Mouse (Mus musculus): ENCODE measurements around the gene Rpl3.
"Not testable (repeated sequence)": the region's sequence is repeated elsewhere in the genome, so short reads cannot be mapped to it uniquely, and the experiment has no call there.

Gene Rpl3

GRCm38 (mm10) chr15:80091121-80091955 is at the start of gene Rpl3, which contains the start of gene Syngr1:
Gene Rpl3, minus strand, starts transcription at chr15:80091868.
Gene Syngr1, plus strand, starts transcription at chr15:80091334.
- peak; percentile 75 to 80 for DNase-seq

GRCm38 (mm10) chr15:80140878-80141277 is 49.2 kb upstream of the Rpl3 start:
- DNase-seq = no peak

GRCm38 (mm10) chr15:80140302-80140701 is 48.6 kb upstream of the Rpl3 start:
- no peak for DNase-seq

- DNase-seq = peak in 1 of 2 experiments; percentile 23
Measured at GRCm38 (mm10) chr15:80137945-80138791, 46.5 kb upstream of the Rpl3 start.

- DNase-seq = no peak
Measured at GRCm38 (mm10) chr15:80136645-80137044, 45.0 kb upstream of the Rpl3 start.

GRCm38 (mm10) chr15:80135499-80135898 is 43.8 kb upstream of the Rpl3 start:
- no peak for DNase-seq

- no peak for DNase-seq
Measured at GRCm38 (mm10) chr15:80134450-80134847, 42.8 kb upstream of the Rpl3 start.

- peak in 1 of 2 experiments; percentile 47 for DNase-seq
Measured at GRCm38 (mm10) chr15:80133682-80134449, 42.2 kb upstream of the Rpl3 start.

GRCm38 (mm10) chr15:80132993-80133586 is 41.4 kb upstream of the Rpl3 start, which contains the start of gene Tab1:
Gene Tab1, plus strand, starts transcription at chr15:80133127.
- DNase-seq = peak; percentile 94 to 96

GRCm38 (mm10) chr15:80132452-80132851 is 40.8 kb upstream of the Rpl3 start:
- no peak for DNase-seq

- DNase-seq = no peak
Measured at GRCm38 (mm10) chr15:80131421-80131820, 39.8 kb upstream of the Rpl3 start.

GRCm38 (mm10) chr15:80130689-80131088 is 39.0 kb upstream of the Rpl3 start:
- DNase-seq = no peak

GRCm38 (mm10) chr15:80129982-80130381 is 38.3 kb upstream of the Rpl3 start:
- no peak for DNase-seq

- no peak for DNase-seq
Measured at GRCm38 (mm10) chr15:80127191-80127590, 35.5 kb upstream of the Rpl3 start.

GRCm38 (mm10) chr15:80124651-80125050 is 33.0 kb upstream of the Rpl3 start:
- DNase-seq = no peak

- not testable (repeated sequence) for DNase-seq
Measured at GRCm38 (mm10) chr15:80122431-80122830, 30.8 kb upstream of the Rpl3 start.

GRCm38 (mm10) chr15:80121721-80122325 is 30.2 kb upstream of the Rpl3 start:
- DNase-seq = no peak

GRCm38 (mm10) chr15:80119076-80119475 is 27.4 kb upstream of the Rpl3 start:
- DNase-seq = no peak

- DNase-seq = peak in 1 of 2 experiments; percentile 51
Measured at GRCm38 (mm10) chr15:80117154-80117553, 25.5 kb upstream of the Rpl3 start.

GRCm38 (mm10) chr15:80115866-80116794 is 24.5 kb upstream of the Rpl3 start:
- DNase-seq = no peak

GRCm38 (mm10) chr15:80115256-80115655 is 23.6 kb upstream of the Rpl3 start:
- DNase-seq = no peak

All from lung, postnatal 4 days (tissue).